ENCODE assay signal across 17 mouse cellular contexts in genomic region chr8:83602650-83603029, GRCm38 (mm10). TPM values are rescaled to one million over a fixed set of nuclear protein-coding genes. Genes with fewer than 3 reads are reported as not detected.
DNase-seq lines count a peak whose midpoint lies in the region; ATAC-seq and TF ChIP-seq lines count a peak whose summit lies in the region.
"Had no signal": no experiment of that assay in that cellular context is flagged by ENCODE, and none has a peak within 500 bp of the region (broad histone marks: within the 10 kb centered on the region; RNA-seq: fewer than 3 reads in every experiment).

No protein-coding gene starts in this region.

- no peak overlapping the region for H3ac ChIP-seq in myocyte (ENCODE audit: control insufficient read depth, insufficient read length)

- ATAC-seq in frontal cortex, adult (ENCODE audit: low TSS enrichment), result peak; percentile 18; the same call in 1 of the 2 replicates
- no peak for ATAC-seq in granulocyte monocyte progenitor cell, adult 5-6 weeks (replicated peaks; ENCODE audit: poor library complexity, severe bottlenecking)
- no peak for ATAC-seq in forebrain, embryonic 14.5 days
- ATAC-seq: forebrain, embryonic 13.5 days had no signal

- TF ChIP-seq CTCF in left cerebral cortex, adult 2 months (IDR thresholded peaks at IDR 0.05), result no peak

- H3K9ac ChIP-seq in forebrain, embryonic 14.5 days (ENCODE audit: low read length), result no peak overlapping the region
- H3K9ac ChIP-seq: forebrain, embryonic 13.5 days; lung, embryonic 14.5 days; neural tube, embryonic 15.5 days had no signal

- H3K4me2 ChIP-seq in myocyte (ENCODE audit: low read depth), result peak overlapping the region; percentile 54
- H3K4me2 ChIP-seq in forebrain, embryonic 14.5 days (ENCODE audit: low read length), result no peak overlapping the region
- H3K4me2 ChIP-seq: embryonic facial prominence, embryonic 13.5 days; forebrain, embryonic 13.5 days; lung, embryonic 14.5 days; neural tube, embryonic 15.5 days had no signal

- H3K4me3 ChIP-seq in left cerebral cortex, adult 2 months, result no peak overlapping the region
- no peak overlapping the region for H3K4me3 ChIP-seq in myocyte
- no peak overlapping the region for H3K4me3 ChIP-seq in forebrain, embryonic 14.5 days (ENCODE audit: low read depth, low read length)
- H3K4me3 ChIP-seq: embryonic facial prominence, embryonic 13.5 days; forebrain, embryonic 13.5 days; neural tube, embryonic 15.5 days had no signal

- no peaks in the 10 kb centered on the region for H3K79me2 ChIP-seq in myocyte (ENCODE audit: control insufficient read depth, insufficient read depth)

- no peaks in the 10 kb centered on the region for H3K4me1 ChIP-seq in forebrain, embryonic 14.5 days (ENCODE audit: control insufficient read depth, insufficient read depth, low read length)

- no peaks in the 10 kb centered on the region for H3K27me3 ChIP-seq in myocyte (ENCODE audit: control insufficient read depth, insufficient read depth, insufficient read length)
- no peaks in the 10 kb centered on the region for H3K27me3 ChIP-seq in forebrain, embryonic 14.5 days (replicated peaks; ENCODE audit: control insufficient read depth, insufficient read depth, low read length)
- H3K27me3 ChIP-seq: embryonic facial prominence, embryonic 13.5 days; neural tube, embryonic 15.5 days had no signal

- H3K36me3 ChIP-seq in myocyte (ENCODE audit: control insufficient read depth, insufficient read depth), result no peaks in the 10 kb centered on the region
- H3K36me3 ChIP-seq in forebrain, embryonic 14.5 days (ENCODE audit: control insufficient read depth, insufficient read depth, low read length), result no peaks in the 10 kb centered on the region
- H3K36me3 ChIP-seq: embryonic facial prominence, embryonic 13.5 days; neural tube, embryonic 15.5 days had no signal

- H3K9me3 ChIP-seq in forebrain, embryonic 14.5 days (replicated peaks; ENCODE audit: control insufficient read depth, low read length), result no peaks in the 10 kb centered on the region
- H3K9me3 ChIP-seq: embryonic facial prominence, embryonic 13.5 days; forebrain, embryonic 13.5 days; neural tube, embryonic 15.5 days had no signal

- intact Hi-C loops in left cerebral cortex, adult 2 months (cut with DNase I), result no loop called here
- intact Hi-C loops in left cerebral cortex, postnatal 10 days (cut with DNase I), result no loop called here

- WGBS in forebrain, embryonic 14.5 days, result 83% methylated on average over 2 of the region's 2 CpGs

- DNase-seq in frontal cortex, postnatal 10 days (ENCODE audit: low spot score in 2 of 2), result no peak
- no peak for DNase-seq in left cerebral cortex, adult 2 months (ENCODE audit: extremely low spot score in 1 of 2, low spot score in 2 of 2)
- no peak for DNase-seq in left cerebral cortex, postnatal 10 days (ENCODE audit: extremely low spot score in 1 of 2, low spot score in 2 of 2)
- peak; percentile 74 for DNase-seq in fibroblast of lung, adult 2 months (ENCODE audit: low read depth)
- DNase-seq in forebrain, embryonic 14.5 days (ENCODE audit: low spot score), result no peak
- DNase-seq: B cell, adult 2 months; cerebellum, adult 11 months; gastrocnemius, postnatal 10 days; kidney, adult 8-10 months; lung, embryonic 14.5 days; spleen, adult 18-20 months had no signal

- peak overlapping the region; percentile 59 for H3K27ac ChIP-seq in left cerebral cortex, adult 2 months
- no peak overlapping the region for H3K27ac ChIP-seq in forebrain, embryonic 14.5 days (ENCODE audit: low read depth, low read length)
- H3K27ac ChIP-seq: embryonic facial prominence, embryonic 13.5 days; forebrain, embryonic 13.5 days; neural tube, embryonic 15.5 days had no signal

- TF ChIP-seq POLR2A in myocyte (IDR thresholded peaks at IDR 0.05; ENCODE audit: insufficient read length, low read depth), result no peak

TF ChIP-seq in myocyte, 11 proteins besides CTCF, POLR2A, EP300 and RAD21:
- no peak for TF ChIP-seq TCF3 (IDR thresholded peaks at IDR 0.05; ENCODE audit: insufficient read length, low read depth)

RNA-seq across cellular contexts. Expression of gene Tecr, which starts 5.1 kb away (rescaled TPM):
- total RNA-seq in left cerebral cortex, adult 2 months (2021), result 100 to 1,000 TPM; 572 to 605 TPM
- total RNA-seq in left cerebral cortex, postnatal 10 days (2021), result 100 to 1,000 TPM; 642 to 649 TPM
- 459 TPM for polyA plus RNA-seq in myocyte (2012; fragmentation: generic; extraction: Trizol)
- 506 and 549 TPM in 2 replicates for total RNA-seq in granulocyte monocyte progenitor cell, adult 5-6 weeks (2014; fragmentation: Nextera tagmentation)
- total RNA-seq in granulocyte monocyte progenitor cell, adult 5-6 weeks (2017), result 230 and 343 TPM in 2 replicates
- polyA plus RNA-seq in forebrain, embryonic 14.5 days (2014; fragmentation: Nextera tagmentation; extraction: Ambion mirVana), result 806 and 815 TPM in 2 replicates

RNA-seq across cellular contexts. Expression of gene Dnajb1, which starts 5.4 kb away (rescaled TPM):
- total RNA-seq in left cerebral cortex, adult 2 months (2021), result 10 to 100 TPM; 50.1 to 71.0 TPM
- total RNA-seq in left cerebral cortex, postnatal 10 days (2021), result 10 to 100 TPM; 35.9 to 36.3 TPM
- 17.7 TPM for polyA plus RNA-seq in myocyte (2012; fragmentation: generic; extraction: Trizol)
- total RNA-seq in granulocyte monocyte progenitor cell, adult 5-6 weeks (2014; fragmentation: Nextera tagmentation), result 25.7 and 31.0 TPM in 2 replicates
- total RNA-seq in granulocyte monocyte progenitor cell, adult 5-6 weeks (2017), result 28.1 and 47.3 TPM in 2 replicates
- polyA plus RNA-seq in forebrain, embryonic 14.5 days (2014; fragmentation: Nextera tagmentation; extraction: Ambion mirVana), result 30.1 and 43.0 TPM in 2 replicates

RNA-seq across cellular contexts. Expression of gene Ndufb7, which starts 36.2 kb away (rescaled TPM):
- 100 to 1,000 TPM; 144 to 147 TPM for total RNA-seq in left cerebral cortex, adult 2 months (2021)
- 100 to 1,000 TPM; 141 to 145 TPM for total RNA-seq in left cerebral cortex, postnatal 10 days (2021)
- 421 TPM for polyA plus RNA-seq in myocyte (2012; fragmentation: generic; extraction: Trizol)
- total RNA-seq in granulocyte monocyte progenitor cell, adult 5-6 weeks (2014; fragmentation: Nextera tagmentation), result 187 and 191 TPM in 2 replicates
- total RNA-seq in granulocyte monocyte progenitor cell, adult 5-6 weeks (2017), result 179 and 187 TPM in 2 replicates
- polyA plus RNA-seq in forebrain, embryonic 14.5 days (2014; fragmentation: Nextera tagmentation; extraction: Ambion mirVana), result 370 and 449 TPM in 2 replicates

RNA-seq across cellular contexts. Expression of gene Gipc1, which starts 49.8 kb away (rescaled TPM):
- total RNA-seq in left cerebral cortex, adult 2 months (2021), result 10 to 100 TPM; 84.6 to 88.2 TPM
- total RNA-seq in left cerebral cortex, postnatal 10 days (2021), result 10 to 100 TPM; 84.0 to 86.7 TPM
- polyA plus RNA-seq in myocyte (2012; fragmentation: generic; extraction: Trizol), result 85.5 TPM
- 26.7 and 35.0 TPM in 2 replicates for total RNA-seq in granulocyte monocyte progenitor cell, adult 5-6 weeks (2014; fragmentation: Nextera tagmentation)
- total RNA-seq in granulocyte monocyte progenitor cell, adult 5-6 weeks (2017), result 19.0 and 19.3 TPM in 2 replicates
- polyA plus RNA-seq in forebrain, embryonic 14.5 days (2014; fragmentation: Nextera tagmentation; extraction: Ambion mirVana), result 108 and 122 TPM in 2 replicates
